Mouse (Mus musculus): ENCODE data around the gene Efcab9. TPM values are rescaled to one million over a fixed set of nuclear protein-coding genes. Genes with fewer than 3 reads are reported as not detected.
A peak's percentile ranks its signal among the peaks of the same experiment; 100 is the strongest.

Efcab9 gene
- polyA plus RNA-seq, 1 experiment from 2014 or later = 0.49 TPM

GRCm38 (mm10) chr11:32552401-32553090 lies 20.7 kb upstream of the Efcab9 start:
- DNase-seq (ENCODE audit: low spot score) = no peak

GRCm38 (mm10) chr11:32551579-32552297 lies 19.9 kb upstream of the Efcab9 start:
- DNase-seq (ENCODE audit: low spot score) (no peak), ATAC-seq (replicated peaks; ENCODE audit: low FRiP score, low read depth) (no peak)
- no peaks in the 10 kb centered on the region for H3K36me3 ChIP-seq (ENCODE audit: insufficient read depth, low read length)
- no peak overlapping the region for H3K9ac ChIP-seq (ENCODE audit: low read depth, low read length)
- H3K9me3 ChIP-seq (replicated peaks; ENCODE audit: low read length) = no peaks in the 10 kb centered on the region
- no peak overlapping the region for H3K4me3 ChIP-seq (replicated peaks; ENCODE audit: low read depth, low read length)
- H3K27me3 ChIP-seq (ENCODE audit: insufficient read depth, low read length) = no peaks in the 10 kb centered on the region
- H3K4me1 ChIP-seq (replicated peaks; ENCODE audit: insufficient read depth, low read length) = peaks cover 27% of the 10 kb centered on the region
- no peak overlapping the region for H3K27ac ChIP-seq
- no peak overlapping the region for H3K4me2 ChIP-seq (ENCODE audit: low read length)
- WGBS = 81% methylated on average over 12 of the region's 12 CpGs
- no peak for TF ChIP-seq CTCF (IDR thresholded peaks at IDR 0.05; ENCODE audit: low read depth)

More at GRCm38 (mm10) chr11:32552401-32553090, 20.7 kb upstream of the Efcab9 start:
- peak; percentile 38; the same call in 1 of the 2 replicates for ATAC-seq (replicated peaks; ENCODE audit: low FRiP score, low read depth)
- TF ChIP-seq CTCF (IDR thresholded peaks at IDR 0.05; ENCODE audit: low read depth) = no peak
- Histone ChIP-seq H3K9me3 (replicated peaks; ENCODE audit: low read length) (no peaks in the 10 kb centered on the region), H3K27me3 (ENCODE audit: insufficient read depth, low read length) (no peaks in the 10 kb centered on the region), H3K4me1 (replicated peaks; ENCODE audit: insufficient read depth, low read length) (peaks cover 27% of the 10 kb centered on the region), H3K27ac (peak overlapping the region; percentile 67), H3K4me3 (replicated peaks; ENCODE audit: low read depth, low read length) (no peak overlapping the region), H3K4me2 (ENCODE audit: low read length) (no peak overlapping the region), H3K36me3 (ENCODE audit: insufficient read depth, low read length) (no peaks in the 10 kb centered on the region), H3K9ac (ENCODE audit: low read depth, low read length) (no peak overlapping the region)
- WGBS = 51% methylated on average over 13 of the region's 13 CpGs

- DNase-seq (ENCODE audit: low spot score) (no peak), ATAC-seq (replicated peaks; ENCODE audit: low FRiP score, low read depth) (no peak)
- peaks cover 27% of the 10 kb centered on the region for H3K4me1 ChIP-seq (replicated peaks; ENCODE audit: insufficient read depth, low read length)
- no peak overlapping the region for H3K9ac ChIP-seq (ENCODE audit: low read depth, low read length)
- H3K27ac ChIP-seq = no peak overlapping the region
- no peak overlapping the region for H3K4me3 ChIP-seq (replicated peaks; ENCODE audit: low read depth, low read length)
- H3K9me3 ChIP-seq (replicated peaks; ENCODE audit: low read length) = no peaks in the 10 kb centered on the region
- TF ChIP-seq CTCF (IDR thresholded peaks at IDR 0.05; ENCODE audit: low read depth) = no peak
- no peaks in the 10 kb centered on the region for H3K27me3 ChIP-seq (ENCODE audit: insufficient read depth, low read length)
- H3K4me2 ChIP-seq (ENCODE audit: low read length) = no peak overlapping the region
- H3K36me3 ChIP-seq (ENCODE audit: insufficient read depth, low read length) = no peaks in the 10 kb centered on the region
- 96% methylated on average over 4 of the region's 4 CpGs for WGBS
These were observed 19.2 kb upstream of the Efcab9 start for GRCm38 (mm10) chr11:32551056-32551455.

GRCm38 (mm10) chr11:32550102-32550501 lies 18.2 kb upstream of the Efcab9 start:
- H3K9ac ChIP-seq (ENCODE audit: low read depth, low read length) = no peak overlapping the region
- H3K27ac ChIP-seq = no peak overlapping the region
- H3K4me2 ChIP-seq (ENCODE audit: low read length) = no peak overlapping the region
- TF ChIP-seq CTCF (IDR thresholded peaks at IDR 0.05; ENCODE audit: low read depth) = no peak
- no peak for ATAC-seq (replicated peaks; ENCODE audit: low FRiP score, low read depth)
- no peak for DNase-seq (ENCODE audit: low spot score)
- 51% methylated on average over 4 of the region's 4 CpGs for WGBS
- no peak overlapping the region for H3K4me3 ChIP-seq (replicated peaks; ENCODE audit: low read depth, low read length)
- no peaks in the 10 kb centered on the region for H3K27me3 ChIP-seq (ENCODE audit: insufficient read depth, low read length)
- H3K36me3 ChIP-seq (ENCODE audit: insufficient read depth, low read length) = no peaks in the 10 kb centered on the region
- peaks cover 27% of the 10 kb centered on the region for H3K4me1 ChIP-seq (replicated peaks; ENCODE audit: insufficient read depth, low read length)
- no peaks in the 10 kb centered on the region for H3K9me3 ChIP-seq (replicated peaks; ENCODE audit: low read length)

GRCm38 (mm10) chr11:32549236-32549635 lies 17.4 kb upstream of the Efcab9 start:
- H3K4me3 ChIP-seq (replicated peaks; ENCODE audit: low read depth, low read length) = no peak overlapping the region
- no peaks in the 10 kb centered on the region for H3K9me3 ChIP-seq (replicated peaks; ENCODE audit: low read length)
- H3K27me3 ChIP-seq (ENCODE audit: insufficient read depth, low read length) = no peaks in the 10 kb centered on the region
- ATAC-seq (replicated peaks; ENCODE audit: low FRiP score, low read depth) = no peak
- H3K4me2 ChIP-seq (ENCODE audit: low read length) = no peak overlapping the region
- DNase-seq (ENCODE audit: low spot score) = no peak
- no peaks in the 10 kb centered on the region for H3K36me3 ChIP-seq (ENCODE audit: insufficient read depth, low read length)
- WGBS = 56% methylated on average over 6 of the region's 6 CpGs
- peaks cover 27% of the 10 kb centered on the region for H3K4me1 ChIP-seq (replicated peaks; ENCODE audit: insufficient read depth, low read length)
- no peak for TF ChIP-seq CTCF (IDR thresholded peaks at IDR 0.05; ENCODE audit: low read depth)
- no peak overlapping the region for H3K9ac ChIP-seq (ENCODE audit: low read depth, low read length)
- no peak overlapping the region for H3K27ac ChIP-seq

- no peak for ATAC-seq (replicated peaks; ENCODE audit: low FRiP score, low read depth)
These were observed 16.4 kb upstream of the Efcab9 start for GRCm38 (mm10) chr11:32548240-32548639.

More at GRCm38 (mm10) chr11:32548240-32548639, 16.4 kb upstream of the Efcab9 start:
- no peak for DNase-seq (ENCODE audit: low spot score)
- Histone ChIP-seq H3K9ac (ENCODE audit: low read depth, low read length) (no peak overlapping the region), H3K27ac (no peak overlapping the region), H3K27me3 (ENCODE audit: insufficient read depth, low read length) (no peaks in the 10 kb centered on the region), H3K36me3 (ENCODE audit: insufficient read depth, low read length) (no peaks in the 10 kb centered on the region), H3K4me2 (ENCODE audit: low read length) (no peak overlapping the region), H3K9me3 (replicated peaks; ENCODE audit: low read length) (no peaks in the 10 kb centered on the region), H3K4me3 (replicated peaks; ENCODE audit: low read depth, low read length) (no peak overlapping the region), H3K4me1 (replicated peaks; ENCODE audit: insufficient read depth, low read length) (peaks cover 20% of the 10 kb centered on the region)
- TF ChIP-seq CTCF (IDR thresholded peaks at IDR 0.05; ENCODE audit: low read depth) = no peak
- WGBS = 76% methylated on average over 4 of the region's 4 CpGs
